Mouse (Mus musculus) stomach, postnatal 0 days (tissue): ENCODE measurements around the gene Unc13a.

Source experiments
- CTCF ChIP-seq: IDR thresholded peaks from 2 replicates; pipeline ENCODE4 v1.5.1; 2016; ENCODE audit warnings: antibody characterized with exemption, low read depth, mild to moderate bottlenecking, moderate library complexity
- EP300 ChIP-seq: optimal IDR thresholded peaks from 2 replicates; pipeline ENCODE3; 2016; ENCODE audit warnings: antibody characterized with exemption

- peak; percentile 4; the same call in 1 of the 2 replicates for TF ChIP-seq CTCF
- no peak for TF ChIP-seq EP300
Measured at GRCm38 (mm10) chr8:71679116-71679515, 7.6 kb upstream of the Unc13a start.
